Mouse (Mus musculus): ENCODE results near the gene Ccr3.
"Not testable (repeated sequence)": the region's sequence is repeated elsewhere in the genome, so short reads cannot be mapped to it uniquely, and the experiment has no call there.

DNA sequence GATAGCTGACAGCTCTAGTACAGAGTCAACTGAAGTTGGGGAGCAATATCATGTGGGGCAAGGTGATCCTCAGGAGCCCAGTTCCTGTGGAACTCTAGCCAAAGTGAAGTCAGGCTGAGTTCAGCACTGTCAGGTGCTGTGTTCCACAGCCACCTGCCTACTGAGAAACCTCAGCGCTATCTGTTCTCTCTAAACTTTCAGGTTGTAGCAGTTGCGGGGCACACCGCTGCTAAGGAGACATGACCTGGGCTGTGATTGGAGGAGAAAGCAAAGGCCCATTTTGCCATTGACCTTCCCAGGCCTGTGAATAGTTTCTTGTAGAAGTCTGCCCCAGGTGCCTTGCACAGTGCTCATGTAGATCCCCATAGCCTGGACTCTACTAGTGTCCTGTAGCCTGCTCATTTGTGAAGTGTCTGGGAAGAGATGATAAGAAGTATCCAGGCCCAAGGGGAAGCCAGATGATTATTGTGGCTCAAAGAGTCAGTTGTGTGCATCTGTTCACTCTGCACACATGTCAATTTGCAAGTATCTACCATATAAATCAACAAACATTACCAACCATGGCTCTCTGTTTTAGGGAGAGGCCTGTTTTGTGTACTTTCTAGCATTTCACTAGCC lies 40.8 kb upstream of the Ccr3 start:
- TF ChIP-seq CTCF (IDR thresholded peaks at IDR 0.05; ENCODE audit: borderline replicate concordance, control insufficient read depth, extremely low read depth, insufficient read depth, low read length, poor library complexity); POLR2A (IDR thresholded peaks at IDR 0.05; ENCODE audit: control insufficient read depth, extremely low read depth, insufficient read depth, low read length, poor library complexity): not testable (repeated sequence)
